Comparison of ENCODE assay signal across 23 mouse cellular contexts in genomic region chr16:38002485-38002884, GRCm38 (mm10).
A peak's percentile ranks its signal among the peaks of the same experiment; 100 is the strongest.
DNase-seq lines count a peak whose midpoint lies in the region; ATAC-seq and TF ChIP-seq lines count a peak whose summit lies in the region.
"Had no signal": no experiment of that assay in that cellular context is flagged by ENCODE, and none has a peak within 500 bp of the region (broad histone marks: within the 10 kb centered on the region; RNA-seq: fewer than 3 reads in every experiment).

No protein-coding gene starts in this region.

- H3K4me3 ChIP-seq in heart, embryonic 10.5 days = no peak overlapping the region
- H3K4me3 ChIP-seq in kidney, adult 2 months (ENCODE audit: insufficient read depth, low read depth, low read length) = no peak overlapping the region
- H3K4me3 ChIP-seq: heart, embryonic 13.5 days; hindbrain, embryonic 13.5 days; kidney, embryonic 15.5 days; limb, embryonic 12.5 days; lung, embryonic 15.5 days; midbrain, embryonic 13.5 days had no signal

- peak; percentile 63 for DNase-seq in heart, embryonic 10.5 days (ENCODE audit: low spot score)
- DNase-seq in heart, postnatal 25 days (ENCODE audit: low spot score) = no peak
- DNase-seq in kidney, postnatal 10 days = peak; percentile 5
- no peak for DNase-seq in kidney, adult 2 months
- peak; percentile 69 to 77 for DNase-seq in thymus, postnatal 10 days (ENCODE audit: low spot score in 2 of 2)
- DNase-seq in adrenal gland, postnatal 14 days = no peak
- no peak for DNase-seq in layer of hippocampus, postnatal 25 days (ENCODE audit: extremely low spot score in 1 of 2, low spot score in 1 of 2)
- DNase-seq: adrenal gland, postnatal 10 days; cerebellum, adult 9-11 months; embryo, embryonic 11 days had no signal

- TF ChIP-seq POLR2A in kidney, adult 2 months (IDR thresholded peaks at IDR 0.05; ENCODE audit: low read depth, low read length) = no peak

- TF ChIP-seq CTCF in kidney, adult 2 months (conservative IDR thresholded peaks at IDR 0.05; ENCODE audit: insufficient read depth, insufficient read length, low read depth, low read length) = no peak

- no peaks in the 10 kb centered on the region for H3K36me3 ChIP-seq in heart, embryonic 10.5 days
- no peaks in the 10 kb centered on the region for H3K36me3 ChIP-seq in kidney, adult 2 months (ENCODE audit: control insufficient read depth, insufficient read depth, low read length)
- H3K36me3 ChIP-seq: G1E; heart, embryonic 13.5 days; kidney, embryonic 15.5 days; limb, embryonic 12.5 days; lung, embryonic 15.5 days had no signal

- 0 out of 2 replicates have a peak, but pooled peaks have one; percentile 29 for ATAC-seq in common myeloid progenitor, adult 5-6 weeks (replicated peaks; ENCODE audit: low read depth, poor library complexity, severe bottlenecking)
- ATAC-seq: activated CD4-positive, CD25-positive, alpha-beta regulatory T cell, adult 4 months; CD4-positive, CD25-positive, alpha-beta regulatory T cell, adult 4 months; forebrain, embryonic 16.5 days; midbrain, embryonic 13.5 days had no signal

- WGBS in heart, embryonic 10.5 days = 53% methylated on average over 3 of the region's 3 CpGs
- WGBS in kidney, adult 2 months = 79% methylated on average over 3 of the region's 3 CpGs

- no peaks in the 10 kb centered on the region for H3K9me3 ChIP-seq in heart, embryonic 10.5 days
- H3K9me3 ChIP-seq: G1E; heart, embryonic 13.5 days; hindbrain, embryonic 13.5 days; kidney, embryonic 15.5 days; limb, embryonic 12.5 days; lung, embryonic 15.5 days; midbrain, embryonic 13.5 days had no signal

- H3K4me1 ChIP-seq in heart, embryonic 10.5 days = peaks cover 12% of the 10 kb centered on the region
- no peaks in the 10 kb centered on the region for H3K4me1 ChIP-seq in kidney, adult 2 months (ENCODE audit: control insufficient read depth, insufficient read depth, low read length)
- H3K4me1 ChIP-seq: kidney, embryonic 15.5 days had no signal

- no peaks in the 10 kb centered on the region for H3K27me3 ChIP-seq in heart, embryonic 10.5 days (ENCODE audit: insufficient read depth, poor library complexity, severe bottlenecking)
- H3K27me3 ChIP-seq in kidney, adult 2 months (replicated peaks; ENCODE audit: control insufficient read depth, insufficient read depth, low read length) = no peaks in the 10 kb centered on the region
- H3K27me3 ChIP-seq: heart, embryonic 13.5 days; hindbrain, embryonic 13.5 days; kidney, embryonic 15.5 days; limb, embryonic 12.5 days; lung, embryonic 15.5 days; midbrain, embryonic 13.5 days had no signal

- no peak overlapping the region for H3K27ac ChIP-seq in heart, embryonic 10.5 days
- no peak overlapping the region for H3K27ac ChIP-seq in kidney, adult 2 months (ENCODE audit: insufficient read depth, low read depth, low read length)
- H3K27ac ChIP-seq: heart, embryonic 13.5 days; hindbrain, embryonic 13.5 days; kidney, embryonic 15.5 days; limb, embryonic 12.5 days; liver, embryonic 14.5 days; lung, embryonic 15.5 days; macrophage; midbrain, embryonic 13.5 days had no signal

- intact Hi-C loops in heart, postnatal 25 days (cut with DNase I) = no loop called here

Comparison
In these comparisons a context has a peak if more than half of its experiments do, and no peak if none do; other contexts are left out.
1. DNase-seq: peak in heart, embryonic 10.5 days (single experiment), kidney, postnatal 10 days (single experiment) and thymus, postnatal 10 days (2 of 2); none in heart, postnatal 25 days (single experiment), kidney, adult 2 months (single experiment), adrenal gland, postnatal 14 days (single experiment) and layer of hippocampus, postnatal 25 days (0 of 2).